In genomic region chr9:40989940-40990588, GRCm38 (mm10) we compare ENCODE assay signal across 8 mouse cellular contexts. TPM values are rescaled to one million over a fixed set of nuclear protein-coding genes. Genes with fewer than 3 reads are reported as not detected.
DNase-seq lines count a peak whose midpoint lies in the region; ATAC-seq and TF ChIP-seq lines count a peak whose summit lies in the region.

No protein-coding gene starts in this region.

- no peak for TF ChIP-seq CTCF in spleen, adult 2 months (IDR thresholded peaks at IDR 0.05; ENCODE audit: extremely low read depth, insufficient read depth, insufficient read length, insufficient replicate concordance)
- TF ChIP-seq CTCF in brain, embryonic 14.5 days (IDR thresholded peaks at IDR 0.05; ENCODE audit: borderline replicate concordance, extremely low read depth, insufficient read depth, insufficient read length), result peak; percentile 39; the same call in 1 of the 2 replicates
- TF ChIP-seq CTCF in stomach, postnatal 0 days (IDR thresholded peaks at IDR 0.05; ENCODE audit: low read depth), result peak; percentile 81

- no peaks in the 10 kb centered on the region for H3K9me3 ChIP-seq in forebrain, embryonic 11.5 days (ENCODE audit: control insufficient read depth, low read length)
- H3K9me3 ChIP-seq in hindbrain, embryonic 12.5 days (replicated peaks), result no peaks in the 10 kb centered on the region
- no peaks in the 10 kb centered on the region for H3K9me3 ChIP-seq in midbrain, embryonic 14.5 days (ENCODE audit: control insufficient read depth, low read length)
- H3K9me3 ChIP-seq in stomach, postnatal 0 days (ENCODE audit: control insufficient read depth, low read length), result no peaks in the 10 kb centered on the region

- ATAC-seq in forebrain, embryonic 11.5 days (replicated peaks; ENCODE audit: low FRiP score), result peak; percentile 58; the same call in 1 of the 2 replicates
- ATAC-seq in hindbrain, embryonic 12.5 days (ENCODE audit: low FRiP score), result peak; percentile 52; the same call in 1 of the 2 replicates
- peak; percentile 63; the same call in 1 of the 2 replicates for ATAC-seq in midbrain, embryonic 14.5 days (ENCODE audit: low FRiP score, low TSS enrichment)
- no peak for ATAC-seq in stomach, postnatal 0 days (ENCODE audit: low FRiP score, low TSS enrichment)

- no peaks in the 10 kb centered on the region for H3K4me1 ChIP-seq in spleen, adult 2 months (ENCODE audit: control insufficient read depth, insufficient read depth, insufficient read length)
- no peaks in the 10 kb centered on the region; the same call in 1 of the 2 replicates for H3K4me1 ChIP-seq in forebrain, embryonic 11.5 days (replicated peaks; ENCODE audit: control insufficient read depth, insufficient read depth, low read length)
- peaks cover 4% of the 10 kb centered on the region; the same call in 1 of the 2 replicates for H3K4me1 ChIP-seq in hindbrain, embryonic 12.5 days
- H3K4me1 ChIP-seq in midbrain, embryonic 14.5 days (ENCODE audit: control insufficient read depth, insufficient read depth, low read length), result 0 out of 2 replicates have a peak, but pooled peaks cover 4% of the 10 kb centered on the region
- no peaks in the 10 kb centered on the region for H3K4me1 ChIP-seq in stomach, postnatal 0 days (replicated peaks; ENCODE audit: control insufficient read depth, insufficient read depth)

- H3K27me3 ChIP-seq in spleen, adult 2 months (ENCODE audit: control insufficient read depth, insufficient read depth, low read length), result no peaks in the 10 kb centered on the region
- H3K27me3 ChIP-seq in forebrain, embryonic 11.5 days (ENCODE audit: control insufficient read depth, insufficient read depth, low read length), result no peaks in the 10 kb centered on the region
- no peaks in the 10 kb centered on the region; the same call in 1 of the 2 replicates for H3K27me3 ChIP-seq in hindbrain, embryonic 12.5 days
- no peaks in the 10 kb centered on the region for H3K27me3 ChIP-seq in midbrain, embryonic 14.5 days (ENCODE audit: control insufficient read depth, insufficient read depth, low read length)
- H3K27me3 ChIP-seq in stomach, postnatal 0 days (ENCODE audit: control insufficient read depth, insufficient read depth, low read length), result no peaks in the 10 kb centered on the region

- no peak overlapping the region for H3K27ac ChIP-seq in spleen, adult 2 months (ENCODE audit: insufficient read depth, low read length)
- no peak overlapping the region for H3K27ac ChIP-seq in forebrain, embryonic 11.5 days (ENCODE audit: low read depth, low read length)
- 0 out of 2 replicates have a peak overlapping the region, but pooled peaks have one; percentile 24 for H3K27ac ChIP-seq in hindbrain, embryonic 12.5 days
- peak overlapping the region; percentile 56 for H3K27ac ChIP-seq in midbrain, embryonic 14.5 days (replicated peaks; ENCODE audit: low read depth, low read length)
- no peak overlapping the region for H3K27ac ChIP-seq in stomach, postnatal 0 days (replicated peaks)

- no peak for TF ChIP-seq EP300 in stomach, postnatal 0 days (optimal IDR thresholded peaks at IDR 0.05)

- 38% methylated on average over 4 of the region's 4 CpGs for WGBS in spleen, adult 2 months
- WGBS in forebrain, embryonic 11.5 days, result 49% methylated on average over 4 of the region's 4 CpGs
- 46% methylated on average over 4 of the region's 4 CpGs for WGBS in hindbrain, embryonic 12.5 days
- WGBS in midbrain, embryonic 14.5 days, result 40% methylated on average over 4 of the region's 4 CpGs
- 34% methylated on average over 4 of the region's 4 CpGs for WGBS in stomach, postnatal 0 days

- no peak overlapping the region for H3K4me2 ChIP-seq in forebrain, embryonic 11.5 days (ENCODE audit: low read depth, low read length, severe bottlenecking)
- H3K4me2 ChIP-seq in hindbrain, embryonic 12.5 days (replicated peaks), result no peak overlapping the region
- no peak overlapping the region for H3K4me2 ChIP-seq in midbrain, embryonic 14.5 days (ENCODE audit: low read length)
- H3K4me2 ChIP-seq in stomach, postnatal 0 days (replicated peaks; ENCODE audit: low read depth), result no peak overlapping the region

- H3K4me3 ChIP-seq in spleen, adult 2 months (ENCODE audit: extremely low read depth, insufficient read depth, insufficient read length), result no peak overlapping the region
- no peak overlapping the region for H3K4me3 ChIP-seq in forebrain, embryonic 11.5 days (ENCODE audit: low read depth, low read length)
- no peak overlapping the region for H3K4me3 ChIP-seq in hindbrain, embryonic 12.5 days
- H3K4me3 ChIP-seq in midbrain, embryonic 14.5 days (replicated peaks; ENCODE audit: low read depth, low read length), result no peak overlapping the region
- no peak overlapping the region for H3K4me3 ChIP-seq in stomach, postnatal 0 days (ENCODE audit: low read depth, low read length)

- peak; percentile 28 to 44 for DNase-seq in spleen, adult 2 months (ENCODE audit: low read depth in 1 of 2, low spot score in 2 of 2)
- DNase-seq in spleen, adult 12 weeks (ENCODE audit: low spot score), result no peak
- DNase-seq in brain, embryonic 14.5 days (ENCODE audit: low read depth), result peak; percentile 91
- peak; percentile 63 for DNase-seq in forebrain, embryonic 11.5 days (ENCODE audit: low spot score)
- peak; percentile 65 to 77 for DNase-seq in left cerebral cortex, adult 18-20 months (ENCODE audit: low spot score in 2 of 2)
- peak; percentile 92 for DNase-seq in midbrain, embryonic 14.5 days
- DNase-seq in stomach, postnatal 0 days (ENCODE audit: low spot score), result peak; percentile 41

- H3K9ac ChIP-seq in forebrain, embryonic 11.5 days (ENCODE audit: low read length), result peak overlapping the region; percentile 21; the same call in 1 of the 2 replicates
- H3K9ac ChIP-seq in hindbrain, embryonic 12.5 days, result no peak overlapping the region
- no peak overlapping the region for H3K9ac ChIP-seq in midbrain, embryonic 14.5 days (replicated peaks; ENCODE audit: low read length)
- no peak overlapping the region for H3K9ac ChIP-seq in stomach, postnatal 0 days (ENCODE audit: low read length)

- no peak for TF ChIP-seq POLR2A in spleen, adult 2 months (IDR thresholded peaks at IDR 0.05; ENCODE audit: low read depth, low read length)
- no peak for TF ChIP-seq POLR2A in brain, embryonic 14.5 days (IDR thresholded peaks at IDR 0.05; ENCODE audit: borderline replicate concordance, extremely low read depth, insufficient read depth, insufficient read length, poor library complexity, severe bottlenecking)

- H3K36me3 ChIP-seq in spleen, adult 2 months (ENCODE audit: control insufficient read depth, insufficient read depth, low read length), result no peaks in the 10 kb centered on the region
- no peaks in the 10 kb centered on the region for H3K36me3 ChIP-seq in forebrain, embryonic 11.5 days (ENCODE audit: control insufficient read depth, insufficient read depth, low read length)
- H3K36me3 ChIP-seq in hindbrain, embryonic 12.5 days, result no peaks in the 10 kb centered on the region
- no peaks in the 10 kb centered on the region for H3K36me3 ChIP-seq in midbrain, embryonic 14.5 days (ENCODE audit: control insufficient read depth, insufficient read depth, low read length)
- no peaks in the 10 kb centered on the region for H3K36me3 ChIP-seq in stomach, postnatal 0 days (ENCODE audit: control insufficient read depth, insufficient read depth, low read length)

RNA-seq across cellular contexts. Expression of gene Crtam, which starts 14.4 kb away (rescaled TPM):
- polyA plus RNA-seq in spleen, adult 2 months (2012; rRNA removed), result 0.54 and 0.55 TPM in 2 replicates
- 0.03 and 0.04 TPM in 2 replicates for polyA plus RNA-seq in brain, embryonic 14.5 days (2012; rRNA removed)
- not detected in 2 replicates for polyA plus RNA-seq in forebrain, embryonic 11.5 days (2014; fragmentation: Nextera tagmentation; extraction: Ambion mirVana)
- polyA plus RNA-seq in hindbrain, embryonic 12.5 days (2016; fragmentation: Nextera tagmentation; extraction: Ambion mirVana), result 0.18 and 0.30 TPM in 2 replicates
- not detected for total RNA-seq in left cerebral cortex, adult 18-20 months (2021)
- polyA plus RNA-seq in midbrain, embryonic 14.5 days (2014; fragmentation: Nextera tagmentation; extraction: Ambion mirVana), result 0.18 and 0.26 TPM in 2 replicates
- not detected in 2 replicates for polyA plus RNA-seq in stomach, postnatal 0 days (2015; fragmentation: Nextera tagmentation; extraction: Ambion mirVana)

RNA-seq across cellular contexts. Expression of gene Jhy, which starts 26.1 kb away (rescaled TPM):
- polyA plus RNA-seq in spleen, adult 2 months (2012; rRNA removed), result 0.90 and 1.1 TPM in 2 replicates
- 0.39 and 1.1 TPM in 2 replicates for polyA plus RNA-seq in brain, embryonic 14.5 days (2012; rRNA removed)
- 0.67 TPM in 1 of 2 replicates, not detected in the other for polyA plus RNA-seq in forebrain, embryonic 11.5 days (2014; fragmentation: Nextera tagmentation; extraction: Ambion mirVana)
- 2.0 and 3.1 TPM in 2 replicates for polyA plus RNA-seq in hindbrain, embryonic 12.5 days (2016; fragmentation: Nextera tagmentation; extraction: Ambion mirVana)
- total RNA-seq in left cerebral cortex, adult 18-20 months (2021), result 1 to 10 TPM in 1 of 2 experiments, under 1 TPM in 1; 0.66 to 1.0 TPM
- 1.1 and 1.2 TPM in 2 replicates for polyA plus RNA-seq in midbrain, embryonic 14.5 days (2014; fragmentation: Nextera tagmentation; extraction: Ambion mirVana)
- 0.04 and 0.07 TPM in 2 replicates for polyA plus RNA-seq in stomach, postnatal 0 days (2015; fragmentation: Nextera tagmentation; extraction: Ambion mirVana)

Comparison
In these comparisons a context has a peak if more than half of its experiments do, and no peak if none do; other contexts are left out.
1. H3K27ac ChIP-seq: peak in hindbrain, embryonic 12.5 days (single experiment) and midbrain, embryonic 14.5 days (single experiment); none in spleen, adult 2 months (single experiment), forebrain, embryonic 11.5 days (single experiment) and stomach, postnatal 0 days (single experiment).